Mouse (Mus musculus): Measurements from ENCODE around the gene Fzd2.

- TF ChIP-seq EP300 (optimal IDR thresholded peaks at IDR 0.05) (no peak), CTCF (IDR thresholded peaks at IDR 0.05; ENCODE audit: low read depth) (no peak)
Observed at GRCm38 (mm10) chr11:102646226-102646625, 42.0 kb downstream of the Fzd2 start.

Data from stomach, postnatal 0 days (tissue).